Mouse (Mus musculus) MEL (cell line): Measurements from ENCODE around the gene 4930430F08Rik.

Source experiments
- CHD2 ChIP-seq: IDR thresholded peaks from 2 replicates; pipeline ENCODE4 v1.6.1; 2011; ENCODE audit warnings: low read length, improper control_type of control experiment
- CTCF ChIP-seq, 3 experiments: IDR thresholded peaks in 2 of 3; conservative IDR thresholded peaks in 1 of 3; 2 replicates each; pipeline ENCODE4 v1.5.1; 2011 to 2012; ENCODE audit warnings: low read length in 3 of 3, low read depth in 2 of 3, mild to moderate bottlenecking in 2 of 3, improper control_type of control experiment in 1 of 3, inconsistent platforms in 1 of 3, mixed read lengths in 1 of 3, moderate library complexity in 1 of 3; ENCODE audit not compliant: control insufficient read depth in 1 of 3, insufficient read depth in 1 of 3, poor library complexity in 1 of 3, severe bottlenecking in 1 of 3
- ELF1 ChIP-seq: IDR thresholded peaks from 2 replicates; pipeline ENCODE4 v1.6.1; 2014; ENCODE audit warnings: low read depth, mild to moderate bottlenecking, inconsistent platforms, low read length, improper control_type of control experiment, moderate library complexity
- EP300 ChIP-seq, 2 experiments: IDR thresholded peaks; 2 replicates each; pipeline ENCODE4 v1.6.1; 2011; ENCODE audit warnings: improper control_type of control experiment in 2 of 2, low read length in 2 of 2, low read depth in 1 of 2, mild to moderate bottlenecking in 1 of 2
- MAX ChIP-seq: IDR thresholded peaks from 2 replicates; pipeline ENCODE4 v1.6.1; 2011; ENCODE audit warnings: low read length, improper control_type of control experiment
- NRF1 ChIP-seq: IDR thresholded peaks from 2 replicates; pipeline ENCODE4 v1.6.1; 2014; ENCODE audit warnings: low read depth, mild to moderate bottlenecking, inconsistent platforms, low read length, improper control_type of control experiment, moderate library complexity; ENCODE audit not compliant: poor library complexity, insufficient read depth, severe bottlenecking
- POLR2A ChIP-seq, 2 experiments: IDR thresholded peaks; 2 replicates each; pipeline ENCODE4 v1.6.1; 2011 to 2012; ENCODE audit warnings: low read length in 2 of 2, mild to moderate bottlenecking in 2 of 2, control low read depth in 1 of 2, improper control_type of control experiment in 1 of 2, low read depth in 1 of 2, moderate library complexity in 1 of 2; ENCODE audit not compliant: control insufficient read depth in 1 of 2, insufficient read depth in 1 of 2, poor library complexity in 1 of 2
- POLR2AphosphoS2 ChIP-seq: IDR thresholded peaks from 2 replicates; pipeline ENCODE4 v1.6.1; 2011; ENCODE audit warnings: low read length, improper control_type of control experiment
- ZNF384 ChIP-seq: IDR thresholded peaks from 2 replicates; pipeline ENCODE4 v1.6.1; 2012; ENCODE audit warnings: low read depth, mild to moderate bottlenecking, inconsistent platforms, low read length, improper control_type of control experiment

- no peak for TF ChIP-seq POLR2A (IDR thresholded peaks at IDR 0.05; ENCODE audit: control insufficient read depth in 1 of 2, insufficient read depth in 1 of 2, low read depth in 1 of 2, low read length in 2 of 2, poor library complexity in 1 of 2)
- no peak for TF ChIP-seq CTCF (IDR thresholded peaks at IDR 0.05 in 2 of 3, conservative IDR thresholded peaks at IDR 0.05 in 1 of 3; ENCODE audit: control insufficient read depth in 1 of 3, insufficient read depth in 1 of 3, low read depth in 2 of 3, low read length in 3 of 3, poor library complexity in 1 of 3, severe bottlenecking in 1 of 3)
- TF ChIP-seq EP300 (IDR thresholded peaks at IDR 0.05; ENCODE audit: low read depth in 1 of 2, low read length in 2 of 2) = no peak
- no peak for TF ChIP-seq CHD2
- TF ChIP-seq ELF1 = no peak
- no peak for TF ChIP-seq ZNF384
- no peak for TF ChIP-seq NRF1
- TF ChIP-seq POLR2AphosphoS2 = no peak
- TF ChIP-seq MAX = no peak
These were observed 26.1 kb downstream of the 4930430F08Rik start for GRCm38 (mm10) chr10:100564112-100564511.
